Mouse (Mus musculus): ENCODE data around the gene Cend1. TPM values are rescaled to one million over a fixed set of nuclear protein-coding genes. Genes with fewer than 3 reads are reported as not detected.
"Not testable (repeated sequence)": the region's sequence is repeated elsewhere in the genome, so short reads cannot be mapped to it uniquely, and the experiment has no call there.

Gene Cend1
- polyA plus RNA-seq, 1 experiment from 2014 or later, result 8.8 TPM

DNA sequence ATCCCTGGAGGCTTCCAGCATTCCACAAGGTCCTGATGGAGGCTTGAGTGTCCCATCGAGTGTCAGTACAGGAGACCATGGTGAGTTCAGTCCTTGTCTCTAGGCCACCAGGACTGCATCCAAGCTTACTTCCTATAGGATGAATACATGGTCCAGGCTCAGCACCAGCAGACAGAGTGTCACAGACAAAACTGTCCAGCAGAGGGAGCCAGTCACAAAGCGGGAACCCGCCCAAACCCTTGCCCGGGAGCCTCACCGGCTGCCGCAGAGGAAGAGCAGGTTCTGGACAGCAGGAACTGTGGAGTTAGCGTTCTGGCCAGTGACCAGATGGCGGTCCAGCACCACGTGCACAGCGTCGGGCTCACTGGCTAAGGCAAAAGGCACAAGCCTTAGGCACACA, 20.5 kb downstream of the Cend1 start:
- H3K36me3 ChIP-seq, result peaks cover 50% of the 10 kb centered on the region

DNA sequence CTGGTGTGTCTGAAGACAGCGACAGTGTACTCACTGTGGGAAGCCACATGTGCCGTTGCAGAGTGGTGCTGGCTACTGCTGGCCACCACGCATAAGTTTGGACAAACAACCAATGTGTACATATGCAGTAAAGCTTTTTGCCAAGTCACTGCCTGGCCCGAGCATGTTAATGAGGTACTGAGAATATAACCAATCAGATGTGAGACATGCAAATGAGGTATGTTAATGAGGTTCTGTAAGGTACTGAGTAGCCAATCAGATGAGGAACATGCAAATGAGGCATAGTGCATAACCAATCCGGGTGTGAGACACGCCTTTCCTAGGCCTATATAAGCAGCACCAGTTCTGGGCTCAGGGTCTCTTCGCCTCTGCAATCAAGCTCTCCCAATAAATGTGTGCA, 21.6 kb downstream of the Cend1 start:
- H3K9me3 ChIP-seq (replicated peaks); H3K4me3 ChIP-seq; DNase-seq (ENCODE audit: low spot score); H3K4me1 ChIP-seq; H3K27me3 ChIP-seq (ENCODE audit: low read depth, poor library complexity, severe bottlenecking); H3K27ac ChIP-seq: not testable (repeated sequence)
- 95% methylated on average over 7 of the region's 7 CpGs for WGBS
- peaks cover 61% of the 10 kb centered on the region for H3K36me3 ChIP-seq

More for the DNA sequence above, 20.5 kb downstream of the Cend1 start:
- Histone ChIP-seq H3K9me3 (replicated peaks) (no peaks in the 10 kb centered on the region), H3K4me1 (peaks cover 15% of the 10 kb centered on the region), H3K4me3 (no peak overlapping the region), H3K27me3 (ENCODE audit: low read depth, poor library complexity, severe bottlenecking) (no peaks in the 10 kb centered on the region), H3K27ac (peak overlapping the region; percentile 42; the same call in 1 of the 2 replicates)
- WGBS, result 17% methylated on average over 11 of the region's 11 CpGs
- DNase-seq (ENCODE audit: low spot score), result peak; percentile 91

DNA sequence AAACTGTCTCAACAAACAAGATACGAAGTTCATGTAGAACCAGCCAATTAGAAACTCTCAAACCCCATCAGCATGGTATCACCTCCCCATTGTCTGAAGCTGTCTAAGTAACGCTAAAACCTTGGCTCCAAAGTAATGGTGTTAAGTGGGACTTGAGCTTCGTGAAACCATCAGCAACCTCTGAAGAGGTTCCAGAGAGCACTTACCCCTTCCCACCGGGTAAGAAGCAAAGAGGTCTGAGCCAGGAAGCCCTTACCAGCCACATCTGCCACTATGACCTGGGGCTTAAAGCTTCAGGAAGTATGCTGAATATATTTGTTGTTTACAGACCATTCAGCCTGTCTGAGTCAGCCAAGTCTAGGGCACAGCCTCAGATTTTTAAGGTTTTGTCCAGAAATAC, 23.8 kb downstream of the Cend1 start:
- peaks cover 6% of the 10 kb centered on the region; the same call in 1 of the 2 replicates for H3K4me1 ChIP-seq
- no peak for DNase-seq (ENCODE audit: low spot score)
- 84% methylated on average over 4 of the region's 4 CpGs for WGBS
- no peak overlapping the region for H3K27ac ChIP-seq
- H3K27me3 ChIP-seq (ENCODE audit: low read depth, poor library complexity, severe bottlenecking), result no peaks in the 10 kb centered on the region
- no peak overlapping the region for H3K4me3 ChIP-seq
- peaks cover 70% of the 10 kb centered on the region for H3K36me3 ChIP-seq
- H3K9me3 ChIP-seq (replicated peaks), result no peaks in the 10 kb centered on the region

DNA sequence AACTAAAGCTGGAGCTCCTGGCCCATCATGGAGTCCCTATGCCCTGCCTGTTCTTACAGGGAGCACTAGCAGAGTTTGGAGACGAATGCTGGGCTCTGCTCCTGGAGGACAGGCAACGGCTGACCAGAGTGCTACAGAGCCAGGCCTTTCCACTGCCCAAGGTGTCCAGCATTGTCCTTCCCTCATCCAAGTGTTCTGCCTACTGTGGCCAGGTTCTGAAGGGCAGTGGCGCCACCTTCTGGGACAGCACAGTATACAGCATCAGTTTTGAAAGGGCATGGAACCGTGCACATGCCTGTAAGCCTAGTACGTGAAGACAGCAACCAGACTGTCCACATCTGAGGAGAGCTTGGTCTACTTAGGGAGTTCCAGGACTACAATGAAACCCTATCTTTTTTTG, 26.0 kb downstream of the Cend1 start:
- DNase-seq (ENCODE audit: low spot score), result peak; percentile 65
- H3K4me3 ChIP-seq, result no peak overlapping the region
- no peaks in the 10 kb centered on the region for H3K4me1 ChIP-seq
- no peaks in the 10 kb centered on the region for H3K27me3 ChIP-seq (ENCODE audit: low read depth, poor library complexity, severe bottlenecking)
- H3K36me3 ChIP-seq, result peaks cover 70% of the 10 kb centered on the region
- no peaks in the 10 kb centered on the region for H3K9me3 ChIP-seq (replicated peaks)
- WGBS, result 63% methylated on average over 5 of the region's 5 CpGs
- no peak overlapping the region for H3K27ac ChIP-seq

DNA sequence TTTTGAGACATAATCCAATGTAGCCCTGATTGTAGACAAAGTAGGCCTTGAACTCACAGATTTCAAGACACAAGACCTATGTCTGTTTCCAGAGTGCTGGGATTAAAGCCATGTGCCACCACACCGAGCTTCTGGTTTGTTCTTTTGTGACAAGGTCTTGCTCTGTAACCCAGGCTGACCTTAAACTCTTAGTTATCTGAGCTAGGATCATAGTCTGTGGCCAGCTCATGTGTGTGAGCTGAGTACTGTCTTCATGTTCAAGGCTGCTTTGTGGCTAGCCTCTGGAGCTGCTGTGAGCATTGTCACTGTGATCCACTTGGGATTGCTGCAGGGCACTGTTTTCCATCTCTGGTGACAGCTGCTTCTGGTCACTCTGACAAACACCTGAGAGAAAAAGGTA, 33.9 kb downstream of the Cend1 start:
- peaks cover 47% of the 10 kb centered on the region for H3K36me3 ChIP-seq
- H3K27ac ChIP-seq, result no peak overlapping the region
- H3K4me1 ChIP-seq, result peaks cover 16% of the 10 kb centered on the region
- DNase-seq (ENCODE audit: low spot score), result no peak
- H3K4me3 ChIP-seq, result no peak overlapping the region
- 88% methylated on average over 1 of the region's 1 CpGs for WGBS
- no peaks in the 10 kb centered on the region for H3K9me3 ChIP-seq (replicated peaks)
- no peaks in the 10 kb centered on the region for H3K27me3 ChIP-seq (ENCODE audit: low read depth, poor library complexity, severe bottlenecking)

DNA sequence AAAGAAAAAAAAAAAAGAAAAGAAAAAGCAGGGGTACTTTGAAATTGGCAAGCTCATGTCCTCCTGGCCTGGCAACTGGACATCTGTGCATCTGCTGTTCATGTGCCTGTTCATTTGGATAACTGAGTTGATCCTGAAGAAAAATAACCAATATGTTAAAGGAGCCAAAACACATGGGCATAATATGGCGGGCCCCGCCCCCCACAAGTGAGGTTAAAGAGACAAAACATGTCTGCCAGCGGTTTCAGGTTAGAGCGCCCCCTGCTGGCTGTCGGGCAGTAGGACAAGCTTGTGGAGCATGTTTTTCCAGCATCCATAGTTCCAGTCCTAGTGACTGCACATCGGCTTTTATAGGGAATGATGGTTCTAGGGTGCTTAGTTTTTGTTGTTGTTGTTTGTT, 34.5 kb downstream of the Cend1 start:
- peaks cover 41% of the 10 kb centered on the region for H3K36me3 ChIP-seq
- H3K4me1 ChIP-seq, result peaks cover 16% of the 10 kb centered on the region
- no peaks in the 10 kb centered on the region for H3K27me3 ChIP-seq (ENCODE audit: low read depth, poor library complexity, severe bottlenecking)
- H3K9me3 ChIP-seq (replicated peaks), result no peaks in the 10 kb centered on the region
- H3K27ac ChIP-seq, result no peak overlapping the region
- peak; percentile 90 for DNase-seq (ENCODE audit: low spot score)
- 19% methylated on average over 6 of the region's 6 CpGs for WGBS
- no peak overlapping the region for H3K4me3 ChIP-seq

DNA sequence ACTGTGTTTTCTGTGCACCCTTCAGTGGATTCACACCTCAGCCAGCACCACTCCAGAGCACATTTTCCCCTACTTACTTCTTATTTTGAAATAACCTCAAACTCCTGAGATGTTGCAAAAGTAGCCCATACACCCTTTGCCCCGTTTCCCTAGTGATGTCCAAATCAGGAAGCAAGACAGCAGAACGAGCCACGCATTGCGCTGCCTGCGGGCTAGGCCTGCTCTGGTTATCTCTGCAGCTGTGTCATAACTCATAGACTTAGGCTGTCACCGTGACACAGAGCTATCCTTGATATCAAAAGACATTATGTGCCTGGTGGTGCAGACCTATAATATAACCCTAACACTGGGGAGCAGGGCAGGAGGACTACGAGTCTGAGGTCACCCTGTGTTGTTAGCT, 35.1 kb downstream of the Cend1 start:
- no peak for DNase-seq (ENCODE audit: low spot score)
- Histone ChIP-seq H3K36me3 (peaks cover 35% of the 10 kb centered on the region), H3K9me3 (replicated peaks) (no peaks in the 10 kb centered on the region), H3K4me1 (peaks cover 16% of the 10 kb centered on the region), H3K27me3 (ENCODE audit: low read depth, poor library complexity, severe bottlenecking) (no peaks in the 10 kb centered on the region), H3K4me3 (no peak overlapping the region), H3K27ac (no peak overlapping the region)
- 90% methylated on average over 7 of the region's 7 CpGs for WGBS

DNA sequence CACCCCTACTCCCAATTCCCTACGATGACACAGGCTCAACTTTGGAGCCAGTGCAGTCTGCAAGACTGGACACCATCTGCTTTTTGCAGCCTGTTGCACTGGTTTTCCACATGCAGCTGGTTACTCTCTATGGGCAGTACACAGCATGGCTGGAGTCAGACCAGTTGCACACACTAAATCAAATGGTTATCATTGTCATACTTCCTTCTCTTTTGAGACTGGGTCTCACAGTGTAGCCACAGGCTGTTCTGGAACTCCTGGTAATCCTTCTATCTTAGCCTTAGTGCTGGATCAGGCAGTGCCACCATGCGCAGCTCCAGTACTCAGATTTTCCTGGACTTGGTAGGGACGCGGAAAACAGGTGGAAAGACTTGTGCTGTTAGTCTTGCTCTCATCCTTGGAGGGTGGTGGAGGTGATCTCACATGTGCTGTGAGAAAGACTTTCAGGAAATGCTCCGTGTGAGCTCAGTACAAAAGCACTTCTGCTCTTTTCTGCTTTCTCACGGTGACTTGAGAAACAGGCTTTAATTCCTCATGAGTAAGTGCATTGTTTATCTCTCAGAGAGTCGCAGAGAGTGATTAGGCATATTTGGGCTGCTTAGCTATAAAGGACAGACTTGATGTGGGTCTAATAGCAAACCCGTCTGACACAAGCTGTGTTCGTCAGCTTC, 36.6 kb downstream of the Cend1 start:
- peaks cover 20% of the 10 kb centered on the region for H3K36me3 ChIP-seq
- peak overlapping the region; percentile 81 for H3K27ac ChIP-seq
- H3K27me3 ChIP-seq (ENCODE audit: low read depth, poor library complexity, severe bottlenecking), result no peaks in the 10 kb centered on the region
- no peaks in the 10 kb centered on the region for H3K9me3 ChIP-seq (replicated peaks)
- WGBS, result 42% methylated on average over 9 of the region's 9 CpGs
- no peak for DNase-seq (ENCODE audit: low spot score)
- H3K4me3 ChIP-seq, result peak overlapping the region; percentile 78
- peaks cover 16% of the 10 kb centered on the region for H3K4me1 ChIP-seq

DNA sequence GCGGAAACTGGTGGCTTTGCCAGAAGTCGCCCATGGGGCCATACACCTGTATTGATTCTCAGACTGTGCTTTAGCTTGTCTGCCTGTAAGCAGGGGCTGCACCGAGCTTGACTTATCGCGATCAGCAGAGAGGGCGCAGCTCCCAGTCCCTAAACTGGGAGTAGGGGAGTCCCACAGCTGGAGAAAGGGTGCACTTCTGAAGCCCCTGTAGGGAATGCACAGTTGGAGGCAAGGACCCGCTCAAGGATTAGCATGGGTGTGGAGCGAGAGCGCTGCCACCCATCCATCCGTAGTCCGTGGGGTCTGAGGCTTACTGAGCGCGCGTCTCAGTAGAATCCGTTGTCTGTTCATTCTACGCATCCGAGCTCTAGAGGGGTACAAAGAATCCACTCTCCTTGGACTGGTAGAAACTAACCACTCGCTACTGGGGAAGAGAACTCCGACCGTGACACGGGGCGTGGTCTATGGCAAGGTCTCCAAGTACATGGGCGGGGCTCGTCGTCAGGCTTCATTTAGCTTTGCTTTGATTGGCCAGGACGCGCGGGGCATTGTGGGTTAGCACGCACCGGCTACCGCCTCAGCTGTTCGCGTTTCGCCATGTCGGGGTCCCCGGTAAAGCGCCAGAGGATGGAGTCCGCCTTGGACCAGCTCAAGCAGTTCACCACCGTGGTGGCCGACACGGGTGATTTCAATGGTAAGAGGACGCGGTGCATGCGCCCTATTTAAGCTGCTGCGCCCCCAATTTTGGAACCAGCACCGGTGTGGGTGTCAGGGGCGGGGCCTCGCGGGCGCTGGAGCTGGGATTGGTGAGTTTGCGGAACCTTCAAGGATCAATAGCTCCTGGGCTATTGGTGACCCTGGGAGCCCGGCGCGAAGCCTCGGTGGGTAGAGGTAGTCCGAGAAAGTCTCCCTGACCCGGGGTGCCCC, 37.4 kb downstream of the Cend1 start, which contains the start of gene Taldo1:
Gene Taldo1, plus strand, starts transcription at position 575 of the 927 bp plus-strand sequence.
- Histone ChIP-seq H3K27ac (peak within 1 kb of the TSS; percentile 81), H3K9me3 (replicated peaks) (no peaks in the 10 kb centered on the region), H3K36me3 (peaks cover 17% of the 10 kb centered on the region), H3K4me3 (peak within 1 kb of the TSS; percentile 78), H3K27me3 (ENCODE audit: low read depth, poor library complexity, severe bottlenecking) (no peaks in the 10 kb centered on the region), H3K4me1 (peaks cover 16% of the 10 kb centered on the region)
- WGBS, result under 1% methylated on average over 57 of the region's 57 CpGs
- peak; percentile 95 for DNase-seq (ENCODE audit: low spot score)

DNA sequence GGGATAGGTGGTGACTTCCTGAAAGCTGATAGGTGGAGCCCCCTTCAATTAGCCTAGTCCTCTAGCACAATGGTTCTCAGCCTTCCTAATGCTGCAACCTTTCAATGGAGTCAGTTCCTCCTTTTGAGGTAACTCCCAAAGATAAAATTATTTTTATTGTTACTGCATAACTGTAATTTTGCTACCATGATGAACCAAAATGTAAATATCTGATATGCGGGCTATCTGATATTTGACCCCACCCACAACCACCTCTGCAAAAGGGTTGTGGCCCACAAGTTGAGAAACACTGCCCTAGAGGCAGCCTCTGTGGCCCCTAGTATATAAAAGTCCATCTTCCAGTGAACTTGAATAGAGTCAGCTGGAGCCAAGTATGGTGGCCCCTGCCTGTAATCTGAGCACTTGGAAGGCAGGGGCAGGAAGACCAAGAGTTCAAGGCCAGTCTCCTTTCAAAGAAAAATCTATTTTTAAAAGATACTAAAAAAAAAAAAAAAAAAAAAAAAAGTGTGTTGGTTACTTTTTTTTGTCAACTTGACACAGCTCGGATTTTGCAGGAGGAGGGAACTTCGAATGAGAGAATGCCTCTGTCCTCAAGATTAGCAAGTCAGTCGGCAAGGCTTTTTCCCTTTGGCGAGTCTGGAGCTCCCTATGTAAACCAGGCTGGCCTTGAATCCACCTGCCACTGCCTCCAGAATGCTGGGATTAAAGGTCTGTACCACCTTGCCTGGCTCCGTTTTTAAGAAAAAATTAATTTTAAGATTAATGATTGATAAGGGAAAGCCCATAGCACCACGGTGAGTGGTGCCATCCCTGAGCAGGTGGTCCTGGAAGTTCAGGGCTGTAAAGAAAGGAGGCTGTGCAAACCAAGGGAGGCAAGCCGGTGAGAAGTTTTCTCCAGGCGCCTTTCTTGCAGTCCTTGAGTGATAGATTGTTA, 38.7 kb downstream of the Cend1 start:
- no peak overlapping the region for H3K4me3 ChIP-seq
- WGBS, result 59% methylated on average over 9 of the region's 9 CpGs

DNA sequence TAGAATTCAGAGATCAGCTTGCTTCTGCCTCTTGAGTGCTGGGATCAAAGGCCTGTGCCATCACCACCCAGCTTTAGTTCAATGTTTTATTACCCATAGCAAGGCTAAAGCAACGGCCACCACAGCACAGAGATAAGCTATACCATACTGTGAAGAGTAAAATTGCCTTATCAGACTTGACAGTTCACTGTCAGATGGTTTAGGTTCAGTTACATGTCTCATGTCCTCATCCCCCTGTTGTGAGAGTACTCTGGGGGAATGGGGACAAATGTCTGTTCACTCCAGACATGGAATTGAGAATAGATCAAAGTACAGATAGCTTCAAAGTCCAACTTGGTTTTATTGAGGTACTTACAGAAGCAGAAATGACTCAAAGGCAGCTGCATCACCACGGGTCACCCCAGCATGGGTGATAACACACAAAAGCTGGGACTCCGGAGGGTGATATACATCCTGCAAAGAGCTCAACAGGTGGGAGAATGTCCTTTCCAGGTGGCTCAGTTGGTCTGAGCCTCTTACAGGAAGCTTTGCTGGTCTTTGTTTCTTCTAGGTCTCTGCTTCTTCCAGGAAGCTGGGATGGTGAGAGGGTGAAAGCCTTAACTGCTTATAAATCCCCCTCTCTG, 40.7 kb downstream of the Cend1 start:
- Histone ChIP-seq H3K4me1 (peaks cover 16% of the 10 kb centered on the region), H3K4me3 (no peak overlapping the region), H3K9me3 (replicated peaks) (no peaks in the 10 kb centered on the region), H3K27me3 (ENCODE audit: low read depth, poor library complexity, severe bottlenecking) (0 out of 2 replicates have a peak, but pooled peaks cover 8% of the 10 kb centered on the region), H3K27ac (no peak overlapping the region), H3K36me3 (no peaks in the 10 kb centered on the region)
- WGBS, result 53% methylated on average over 3 of the region's 3 CpGs
- DNase-seq (ENCODE audit: low spot score), result no peak

More for the DNA sequence above, 38.7 kb downstream of the Cend1 start:
- no peaks in the 10 kb centered on the region for H3K9me3 ChIP-seq (replicated peaks)
- no peaks in the 10 kb centered on the region for H3K27me3 ChIP-seq (ENCODE audit: low read depth, poor library complexity, severe bottlenecking)
- no peak overlapping the region for H3K27ac ChIP-seq
- H3K36me3 ChIP-seq, result peaks cover 4% of the 10 kb centered on the region; the same call in 1 of the 2 replicates
- H3K4me1 ChIP-seq, result peaks cover 16% of the 10 kb centered on the region
- no peak for DNase-seq (ENCODE audit: low spot score)

Measured in limb, embryonic 10.5 days (tissue).